Mouse (Mus musculus): ENCODE data around the gene Tns4.

DNA sequence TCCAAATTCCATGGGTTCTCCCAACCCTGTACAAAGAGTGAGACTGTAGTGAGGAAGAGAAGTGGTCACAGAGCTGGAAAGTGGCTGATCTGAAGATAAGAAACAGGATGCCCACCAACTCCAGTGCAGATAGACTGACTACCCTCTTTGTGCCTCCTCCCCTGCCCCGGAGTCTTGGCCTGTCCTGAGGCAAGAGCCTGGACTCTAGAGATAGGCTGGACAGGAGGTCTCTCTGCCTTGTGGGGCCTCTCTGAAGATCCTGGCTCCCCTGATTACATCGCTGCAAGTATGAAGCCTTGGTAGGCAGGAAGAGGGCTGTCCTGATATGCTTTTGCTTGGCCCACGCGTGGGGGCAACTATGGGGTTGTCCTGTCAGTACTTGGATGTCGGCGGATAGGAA lies 52.9 kb downstream of the Tns4 start:
- TF ChIP-seq POLR2A (IDR thresholded peaks at IDR 0.05; ENCODE audit: insufficient read depth, low read depth, low read length) (no peak), CTCF (IDR thresholded peaks at IDR 0.05; ENCODE audit: insufficient read depth, low read depth, low read length) (no peak)
